Mouse (Mus musculus) forebrain, postnatal 0 days (tissue): ENCODE results near the gene Ccdc69. TPM values are rescaled to one million over a fixed set of nuclear protein-coding genes. Genes with fewer than 3 reads are reported as not detected.
"Not testable (repeated sequence)": the region's sequence is repeated elsewhere in the genome, so short reads cannot be mapped to it uniquely, and the experiment has no call there.

ENCODE experiments used
- ATAC-seq: fragments of 200-750 bp; cut with Nextera tagmentation; 2 replicates; pipeline ENCODE4 v1.8.0; 2017; ENCODE audit warnings: mild to moderate bottlenecking, moderate library complexity
- DNase-seq: peaks from one replicate; pipeline ENCODE4 v3.0.0-alpha.2; 2015
- H3K27ac ChIP-seq: fragments of 300-500 bp; sonication (generic); 2 replicates; pipeline ENCODE4 v1.5.1; 2014; ENCODE audit warnings: low read depth, mild to moderate bottlenecking, antibody characterized with exemption, low read length, moderate library complexity, mixed read lengths
- H3K27me3 ChIP-seq: fragments of 300-500 bp; sonication (generic); 2 replicates; pipeline ENCODE4 v1.6.1; 2014; ENCODE audit warnings: mild to moderate bottlenecking, low read length, mixed read lengths; ENCODE audit not compliant: insufficient read depth
- H3K36me3 ChIP-seq: fragments of 300-500 bp; sonication (generic); 2 replicates; pipeline ENCODE4 v1.6.1; 2014; ENCODE audit warnings: mild to moderate bottlenecking, moderate library complexity; ENCODE audit not compliant: insufficient read depth
- H3K4me1 ChIP-seq: fragments of 300-500 bp; sonication (generic); 2 replicates; pipeline ENCODE4 v1.6.1; 2014; ENCODE audit warnings: antibody characterized with exemption; ENCODE audit not compliant: insufficient read depth
- H3K4me2 ChIP-seq: fragments of 300-500 bp; sonication (generic); 2 replicates; pipeline ENCODE4 v1.6.1; 2014; ENCODE audit warnings: low read depth, mild to moderate bottlenecking, moderate library complexity
- H3K4me3 ChIP-seq: fragments of 300-500 bp; sonication (generic); 2 replicates; pipeline ENCODE4 v1.5.1; 2014; ENCODE audit warnings: low read depth, low read length, mixed read lengths
- H3K9ac ChIP-seq: fragments of 300-500 bp; sonication (generic); 2 replicates; pipeline ENCODE4 v1.6.1; 2014; ENCODE audit warnings: mild to moderate bottlenecking
- H3K9me3 ChIP-seq: fragments of 300-500 bp; sonication (generic); 2 replicates; pipeline ENCODE4 v1.6.1; 2016; ENCODE audit warnings: low read length
- CTCF ChIP-seq: sonication (generic); IDR thresholded peaks from 2 replicates; pipeline ENCODE4 v1.5.1; 2016; ENCODE audit warnings: antibody characterized with exemption, control low read depth, low read depth
- WGBS: fragments of 180-500 bp; shearing (Covaris S2); extraction: QIAGEN DNeasy Blood & Tissue Kit; methylation state at CpG from one replicate; pipeline ENCODE4 v1.1.7; 2014; 5-methylcytosine and 5-hydroxymethylcytosine counted together
- polyA plus RNA-seq: library from polyadenylated mRNA; unstranded; fragments of >200 nt; fragmentation: Nextera tagmentation; extraction: Ambion mirVana; gene quantifications from 2 replicates; pipeline ENCODE4 v1.2.1, GENCODE M21; 2015
- total RNA-seq: library from RNA; depleted of rRNA; stranded (reverse); fragments of >200 nt; gene quantifications from 2 replicates; pipeline ENCODE4 v1.2.3, GENCODE M21; 2014

The Ccdc69 gene
- total and polyA plus RNA-seq, 2 experiments from 2014 or later, result 0.18 to 0.48 TPM

- peak overlapping the region; percentile 53 for H3K4me3 ChIP-seq
- no peaks in the 10 kb centered on the region for H3K27me3 ChIP-seq
- H3K4me2 ChIP-seq, result peak overlapping the region; percentile 62
- no peak for DNase-seq
- no peak for TF ChIP-seq CTCF
- no peak overlapping the region for H3K27ac ChIP-seq
- WGBS, result 32% methylated on average over 11 of the region's 11 CpGs
- no peak overlapping the region for H3K9ac ChIP-seq
- no peak for ATAC-seq
- H3K4me1 ChIP-seq, result peaks cover 14% of the 10 kb centered on the region
- no peaks in the 10 kb centered on the region for H3K36me3 ChIP-seq
- no peaks in the 10 kb centered on the region for H3K9me3 ChIP-seq
These were observed 19.0 kb upstream of the Ccdc69 start for GRCm38 (mm10) chr11:55096731-55097462.

DNA sequence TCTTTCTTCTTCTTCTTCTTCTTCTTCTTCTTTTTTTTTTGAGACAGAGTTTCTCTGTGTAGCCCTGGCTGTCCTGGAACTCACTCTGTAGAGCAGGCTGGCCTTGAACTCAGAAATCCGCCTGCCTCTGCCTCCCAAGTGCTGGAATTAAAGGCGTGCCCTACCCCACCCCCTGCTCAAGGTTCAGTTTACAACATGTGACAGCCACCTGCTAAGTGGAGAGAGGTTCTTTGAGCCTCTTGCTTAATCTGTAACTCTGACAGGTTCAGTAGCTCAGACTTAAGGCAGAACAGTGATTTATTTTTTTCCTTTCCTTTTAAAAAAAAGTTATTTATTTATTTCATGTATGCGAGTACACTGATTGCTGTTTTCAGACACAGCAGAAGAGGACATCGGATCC, 18.4 kb upstream of the Ccdc69 start:
- DNase-seq, H3K36me3 ChIP-seq, H3K27me3 ChIP-seq, H3K9ac ChIP-seq, H3K9me3 ChIP-seq, H3K4me2 ChIP-seq, ATAC-seq, H3K27ac ChIP-seq, H3K4me3 ChIP-seq: not testable (repeated sequence)
- 87% methylated on average over 4 of the region's 4 CpGs for WGBS
- peaks cover 14% of the 10 kb centered on the region for H3K4me1 ChIP-seq

- WGBS, result 83% methylated on average over 7 of the region's 7 CpGs
- H3K36me3 ChIP-seq, result no peaks in the 10 kb centered on the region
- no peak overlapping the region for H3K9ac ChIP-seq
- no peak for TF ChIP-seq CTCF
- no peaks in the 10 kb centered on the region for H3K27me3 ChIP-seq
- no peaks in the 10 kb centered on the region for H3K4me1 ChIP-seq
- H3K27ac ChIP-seq, result no peak overlapping the region
- H3K9me3 ChIP-seq, result no peaks in the 10 kb centered on the region
- ATAC-seq (no peak), DNase-seq (no peak)
- no peak overlapping the region for H3K4me2 ChIP-seq
- H3K4me3 ChIP-seq, result no peak overlapping the region
These were observed 15.2 kb upstream of the Ccdc69 start for GRCm38 (mm10) chr11:55093096-55093495.

DNA sequence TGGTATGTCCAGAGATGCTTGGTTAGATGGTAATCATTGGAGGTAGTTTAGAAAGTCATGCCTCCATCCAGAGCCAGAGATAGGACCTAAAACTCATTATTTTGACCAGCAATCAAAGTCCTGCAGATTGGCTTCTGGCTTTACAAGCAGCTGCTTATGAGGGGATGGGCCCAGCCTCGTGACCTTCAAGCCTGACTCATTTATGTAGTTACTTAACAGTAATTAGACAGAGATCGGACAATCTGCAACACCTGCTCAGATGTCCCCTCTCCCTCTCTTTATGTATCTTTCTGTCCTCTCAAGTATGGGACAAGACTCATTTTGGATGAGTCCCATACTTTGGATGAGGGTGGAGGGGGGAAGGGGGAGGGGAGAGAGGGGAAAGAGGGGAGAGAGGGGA, 12.0 kb upstream of the Ccdc69 start:
- 62% methylated on average over 2 of the region's 2 CpGs for WGBS

DNA sequence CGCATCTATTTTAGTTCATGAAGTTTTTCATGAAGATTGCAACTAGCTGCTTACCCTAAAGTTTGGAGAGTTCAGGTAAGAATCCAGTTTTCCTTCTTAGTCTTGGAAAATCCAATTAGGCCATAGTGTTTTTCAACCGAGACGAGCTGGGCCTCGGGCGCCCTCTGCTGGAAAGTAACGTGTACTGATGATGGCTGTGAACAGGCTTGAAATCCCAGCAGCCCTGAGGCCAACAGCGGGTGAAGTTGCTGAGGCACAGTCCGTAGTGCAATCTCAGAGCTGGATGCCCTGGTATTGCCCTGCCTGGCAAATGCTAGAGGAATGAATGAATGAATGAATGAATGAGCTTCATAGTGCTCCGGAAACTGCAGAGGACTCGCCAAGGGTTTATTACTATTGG, 9.1 kb upstream of the Ccdc69 start:
- H3K27me3 ChIP-seq, result no peaks in the 10 kb centered on the region
- H3K36me3 ChIP-seq, result no peaks in the 10 kb centered on the region
- TF ChIP-seq CTCF, result peak; percentile 96
- H3K4me2 ChIP-seq, result no peak overlapping the region
- peak; percentile 88 for DNase-seq
- H3K27ac ChIP-seq, result no peak overlapping the region
- peak; percentile 67 for ATAC-seq
- WGBS, result 6% methylated on average over 10 of the region's 10 CpGs
- no peaks in the 10 kb centered on the region for H3K4me1 ChIP-seq
- H3K9me3 ChIP-seq, result no peaks in the 10 kb centered on the region
- H3K9ac ChIP-seq, result no peak overlapping the region
- no peak overlapping the region for H3K4me3 ChIP-seq

More for the DNA sequence above, 12.0 kb upstream of the Ccdc69 start:
- ATAC-seq, result no peak
- Histone ChIP-seq H3K4me3 (no peak overlapping the region), H3K9me3 (no peaks in the 10 kb centered on the region), H3K36me3 (no peaks in the 10 kb centered on the region), H3K27me3 (no peaks in the 10 kb centered on the region), H3K4me1 (no peaks in the 10 kb centered on the region), H3K27ac (no peak overlapping the region), H3K4me2 (no peak overlapping the region), H3K9ac (no peak overlapping the region)
- no peak for DNase-seq
- no peak for TF ChIP-seq CTCF

- ATAC-seq (no peak), DNase-seq (no peak)
- no peak for TF ChIP-seq CTCF
- Histone ChIP-seq H3K9me3 (no peaks in the 10 kb centered on the region), H3K9ac (no peak overlapping the region), H3K4me1 (no peaks in the 10 kb centered on the region), H3K4me2 (no peak overlapping the region), H3K36me3 (no peaks in the 10 kb centered on the region), H3K4me3 (no peak overlapping the region), H3K27me3 (no peaks in the 10 kb centered on the region), H3K27ac (no peak overlapping the region)
- 70% methylated on average over 5 of the region's 5 CpGs for WGBS
These were observed 7.5 kb upstream of the Ccdc69 start for GRCm38 (mm10) chr11:55085396-55085795.

DNA sequence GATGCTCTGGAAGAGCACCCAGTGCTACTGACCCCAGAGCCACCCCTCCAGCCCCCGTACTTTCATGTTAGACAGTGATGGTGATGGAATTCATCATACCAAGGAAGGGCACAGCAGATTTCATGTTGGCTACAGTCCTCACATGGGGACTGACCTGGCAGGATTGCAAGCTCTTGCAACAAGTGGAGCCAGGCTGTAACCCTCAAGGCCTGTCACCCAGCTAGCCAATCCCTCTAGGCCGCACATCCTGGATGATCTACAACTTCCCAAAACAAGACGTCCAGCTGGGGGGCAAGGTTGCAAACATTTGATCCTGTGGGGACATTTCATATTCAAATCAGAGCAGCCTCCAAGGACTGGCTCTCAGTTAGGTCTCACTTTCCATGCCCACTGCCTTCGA, 6.7 kb upstream of the Ccdc69 start:
- no peaks in the 10 kb centered on the region for H3K27me3 ChIP-seq
- no peaks in the 10 kb centered on the region for H3K4me1 ChIP-seq
- H3K9ac ChIP-seq, result no peak overlapping the region
- H3K4me2 ChIP-seq, result no peak overlapping the region
- TF ChIP-seq CTCF, result no peak
- ATAC-seq (no peak), DNase-seq (no peak)
- no peak overlapping the region for H3K4me3 ChIP-seq
- H3K9me3 ChIP-seq, result no peaks in the 10 kb centered on the region
- 80% methylated on average over 4 of the region's 4 CpGs for WGBS
- no peaks in the 10 kb centered on the region for H3K36me3 ChIP-seq
- H3K27ac ChIP-seq, result no peak overlapping the region
